Mouse (Mus musculus) MEL-GATA-1-ER (cell line): ENCODE measurements around the gene Clta.
A peak's percentile ranks its signal among the peaks of the same experiment; 100 is the strongest.
"Not testable (repeated sequence)": the region's sequence is repeated elsewhere in the genome, so short reads cannot be mapped to it uniquely, and the experiment has no call there.

Experiments
- DNase-seq: peaks from one replicate; pipeline ENCODE4 v3.0.0-alpha.2; 2012; ENCODE audit warnings: low read depth; ENCODE audit errors: extremely low read depth

The Clta gene

GRCm38 (mm10) chr4:44023681-44024080 is 19.4 kb downstream of the Clta start:
- DNase-seq = no peak

- DNase-seq = no peak
Observed at GRCm38 (mm10) chr4:44024241-44024640, 20.0 kb downstream of the Clta start.

- no peak for DNase-seq
Observed at GRCm38 (mm10) chr4:44025570-44025969, 21.3 kb downstream of the Clta start.

- DNase-seq = no peak
Observed at GRCm38 (mm10) chr4:44028303-44029135, 24.3 kb downstream of the Clta start.

GRCm38 (mm10) chr4:44029661-44030066 is 25.4 kb downstream of the Clta start:
- DNase-seq = no peak

GRCm38 (mm10) chr4:44031521-44031920 is 27.3 kb downstream of the Clta start:
- no peak for DNase-seq

- no peak for DNase-seq
Observed at GRCm38 (mm10) chr4:44036455-44036854, 32.2 kb downstream of the Clta start.

- DNase-seq = no peak
Observed at GRCm38 (mm10) chr4:44040802-44041201, 36.5 kb downstream of the Clta start.

- DNase-seq = no peak
Observed at GRCm38 (mm10) chr4:44042429-44042828, 38.2 kb downstream of the Clta start.

GRCm38 (mm10) chr4:44043182-44043581 is 38.9 kb downstream of the Clta start:
- not testable (repeated sequence) for DNase-seq

- no peak for DNase-seq
Observed at GRCm38 (mm10) chr4:44044685-44045356, 40.6 kb downstream of the Clta start.

GRCm38 (mm10) chr4:44046066-44046465 is 41.8 kb downstream of the Clta start:
- DNase-seq = no peak

GRCm38 (mm10) chr4:44049812-44050211 is 45.6 kb downstream of the Clta start:
- no peak for DNase-seq

- DNase-seq = no peak
Observed at GRCm38 (mm10) chr4:44059674-44060073, 55.4 kb downstream of the Clta start.

- DNase-seq = no peak
Observed at GRCm38 (mm10) chr4:44062062-44062461, 57.8 kb downstream of the Clta start.

- no peak for DNase-seq
Observed at GRCm38 (mm10) chr4:44062816-44063215, 58.6 kb downstream of the Clta start.

GRCm38 (mm10) chr4:44065355-44066025 is 61.2 kb downstream of the Clta start:
- DNase-seq = peak; percentile 57

GRCm38 (mm10) chr4:44066891-44067290 is 62.6 kb downstream of the Clta start:
- DNase-seq = no peak

GRCm38 (mm10) chr4:44068736-44069135 is 64.5 kb downstream of the Clta start:
- DNase-seq = no peak

- no peak for DNase-seq
Observed at GRCm38 (mm10) chr4:44069411-44069810, 65.2 kb downstream of the Clta start.

GRCm38 (mm10) chr4:44070641-44071040 is 66.4 kb downstream of the Clta start:
- DNase-seq = no peak

- DNase-seq = peak; percentile 79
Observed at GRCm38 (mm10) chr4:44071741-44072145, 67.5 kb downstream of the Clta start.
